Mouse (Mus musculus) midbrain, embryonic 16.5 days (tissue): ENCODE results near the gene Ciart. TPM values are rescaled to one million over a fixed set of nuclear protein-coding genes. Genes with fewer than 3 reads are reported as not detected.

Source experiments
- ATAC-seq: fragments of 200-750 bp; cut with Nextera tagmentation; 2 replicates; pipeline ENCODE4 v1.8.0; 2017; ENCODE audit warnings: moderate TSS enrichment
- H3K27ac ChIP-seq: fragments of 300-500 bp; sonication (generic); 2 replicates; pipeline ENCODE4 v1.5.1; 2014; ENCODE audit warnings: mild to moderate bottlenecking, low read length, mixed read lengths
- H3K27me3 ChIP-seq: fragments of 300-500 bp; sonication (generic); 2 replicates; pipeline ENCODE4 v1.6.1; 2014; ENCODE audit warnings: low read depth, low read length, mixed read lengths; ENCODE audit not compliant: control insufficient read depth, insufficient read depth
- H3K36me3 ChIP-seq: fragments of 300-500 bp; sonication (generic); 2 replicates; pipeline ENCODE4 v1.6.1; 2014; ENCODE audit warnings: mild to moderate bottlenecking, low read length, moderate library complexity, mixed read lengths; ENCODE audit not compliant: control insufficient read depth, insufficient read depth
- H3K4me1 ChIP-seq: fragments of 300-500 bp; sonication (generic); 2 replicates; pipeline ENCODE4 v1.6.1; 2014; ENCODE audit warnings: mild to moderate bottlenecking, low read length, mixed read lengths; ENCODE audit not compliant: control insufficient read depth, insufficient read depth
- H3K4me2 ChIP-seq: fragments of 300-500 bp; sonication (generic); 2 replicates; pipeline ENCODE4 v1.6.1; 2014; ENCODE audit warnings: mild to moderate bottlenecking, low read length, mixed read lengths
- H3K4me3 ChIP-seq: fragments of 300-500 bp; sonication (generic); 2 replicates; pipeline ENCODE4 v1.5.1; 2014; ENCODE audit warnings: low read depth, mild to moderate bottlenecking, low read length, moderate library complexity, mixed read lengths
- H3K9ac ChIP-seq: fragments of 300-500 bp; sonication (generic); 2 replicates; pipeline ENCODE4 v1.6.1; 2014; ENCODE audit warnings: low read depth, low read length, mixed read lengths
- H3K9me3 ChIP-seq: fragments of 300-500 bp; sonication (generic); replicated peaks from 2 replicates; pipeline ENCODE4 v1.6.1; 2014; ENCODE audit warnings: mild to moderate bottlenecking, low read length, mixed read lengths; ENCODE audit not compliant: control insufficient read depth, poor library complexity, severe bottlenecking
- WGBS: fragments of 180-500 bp; shearing (Covaris S2); extraction: QIAGEN DNeasy Blood & Tissue Kit; methylation state at CpG from one replicate; pipeline ENCODE4 v1.1.7; 2014; 5-methylcytosine and 5-hydroxymethylcytosine counted together
- polyA plus RNA-seq: library from polyadenylated mRNA; unstranded; fragments of >200 nt; fragmentation: Nextera tagmentation; extraction: Ambion mirVana; gene quantifications from 2 replicates; pipeline ENCODE4 v1.2.1, GENCODE M21; 2015

Ciart gene
- polyA plus RNA-seq, 1 experiment from 2014 or later: 4.8 TPM

- WGBS: 93% methylated on average over 2 of the region's 2 CpGs
- Histone ChIP-seq H3K36me3 (peaks cover 35% of the 10 kb centered on the region), H3K4me1 (no peaks in the 10 kb centered on the region), H3K4me3 (no peak overlapping the region), H3K9me3 (no peaks in the 10 kb centered on the region), H3K27me3 (no peaks in the 10 kb centered on the region), H3K27ac (no peak overlapping the region), H3K4me2 (no peak overlapping the region), H3K9ac (no peak overlapping the region)
- ATAC-seq: no peak
These were observed 42.8 kb downstream of the Ciart start for GRCm38 (mm10) chr3:95839250-95839649.

- H3K36me3 ChIP-seq: peaks cover 40% of the 10 kb centered on the region
These were observed 53.0 kb downstream of the Ciart start for GRCm38 (mm10) chr3:95829053-95829452.

More at GRCm38 (mm10) chr3:95829053-95829452, 53.0 kb downstream of the Ciart start:
- Histone ChIP-seq H3K4me2 (no peak overlapping the region), H3K9me3 (no peaks in the 10 kb centered on the region), H3K4me1 (no peaks in the 10 kb centered on the region), H3K27me3 (no peaks in the 10 kb centered on the region), H3K9ac (no peak overlapping the region), H3K27ac (no peak overlapping the region), H3K4me3 (no peak overlapping the region)
- ATAC-seq: no peak
- WGBS: 98% methylated on average over 4 of the region's 4 CpGs

Other genes starting within 250 kb of the Ciart start
- 37.9 and 43.1 TPM in 2 replicates for gene Mcl1, start 223.5 kb downstream of the Ciart start, polyA plus RNA-seq
- gene Adamtsl4, start 194.3 kb downstream of the Ciart start, polyA plus RNA-seq: 0.80 and 1.0 TPM in 2 replicates
- 10.0 and 11.5 TPM in 2 replicates for gene Ecm1, start 142.7 kb downstream of the Ciart start, polyA plus RNA-seq
- gene Tars2, start 122.0 kb downstream of the Ciart start, polyA plus RNA-seq: 46.2 and 54.1 TPM in 2 replicates
- 21.0 and 24.6 TPM in 2 replicates for gene Rprd2, start 63.4 kb downstream of the Ciart start, polyA plus RNA-seq
- gene Prpf3, start 26.4 kb downstream of the Ciart start, polyA plus RNA-seq: 33.0 and 35.4 TPM in 2 replicates
- 247 and 260 TPM in 2 replicates for gene Mrps21, start 10.7 kb downstream of the Ciart start, polyA plus RNA-seq
- 18.2 and 18.5 TPM in 2 replicates for gene BC028528, start 9.8 kb upstream of the Ciart start, polyA plus RNA-seq
- gene Aph1a, start 11.7 kb upstream of the Ciart start, polyA plus RNA-seq: 27.1 and 35.1 TPM in 2 replicates
- gene Car14, start 22.4 kb upstream of the Ciart start, polyA plus RNA-seq: 7.6 and 9.2 TPM in 2 replicates
- 110 and 131 TPM in 2 replicates for gene Anp32e, start 47.0 kb upstream of the Ciart start, polyA plus RNA-seq
- 46.1 and 54.6 TPM in 2 replicates for gene Plekho1, start 113.8 kb upstream of the Ciart start, polyA plus RNA-seq
- 62.0 and 64.7 TPM in 2 replicates for gene Vps45, start 176.2 kb upstream of the Ciart start, polyA plus RNA-seq
- gene Otud7b, start 222.3 kb upstream of the Ciart start, polyA plus RNA-seq: 7.0 and 8.4 TPM in 2 replicates